Mouse (Mus musculus): Measurements from ENCODE around the gene Fbxo2. TPM values are rescaled to one million over a fixed set of nuclear protein-coding genes. Genes with fewer than 3 reads are reported as not detected.

Fbxo2 gene
- total RNA-seq (2023; ENCODE audit: inconsistent age): not detected in 4 replicates

GRCm38 (mm10) chr4:148160436-148161390, at the start of gene Fbxo2, which contains the start of gene Fbxo44:
TSS of gene Fbxo2 (plus strand) at chr4:148160621.
TSS of gene Fbxo44 (minus strand) at chr4:148160482.

GRCm38 (mm10) chr4:148130133-148130532, 30.3 kb upstream of the Fbxo2 start, which contains the start of gene Mad2l2:
TSS of gene Mad2l2 (plus strand) at chr4:148130384.

GRCm38 (mm10) chr4:148130561-148131413, 29.6 kb upstream of the Fbxo2 start, which contains the start of gene Draxin:
TSS of gene Draxin (minus strand) at chr4:148130698.

GRCm38 (mm10) chr4:148151267-148152168, 8.9 kb upstream of the Fbxo2 start, which contains the start of gene Fbxo6:
TSS of gene Fbxo6 (minus strand) at chr4:148152140.

Other genes starting within 250 kb of the Fbxo2 start
- gene Plod1, start 223.9 kb upstream of the Fbxo2 start, total RNA-seq (2023; ENCODE audit: inconsistent age): 5.7 to 8.3 TPM (median 6.9 TPM) in 4 replicates
- 62.9 to 69.5 TPM (median 66.9 TPM) in 4 replicates for gene 2510039O18Rik, start 219.7 kb upstream of the Fbxo2 start, total RNA-seq (2023; ENCODE audit: inconsistent age)
- gene Nppb, start 174.8 kb upstream of the Fbxo2 start, total RNA-seq (2023; ENCODE audit: inconsistent age): not detected in 4 replicates
- not detected in 4 replicates for gene Nppa, start 159.9 kb upstream of the Fbxo2 start, total RNA-seq (2023; ENCODE audit: inconsistent age)
- gene Clcn6, start 121.8 kb upstream of the Fbxo2 start, total RNA-seq (2023; ENCODE audit: inconsistent age): 37.7 to 48.9 TPM (median 41.3 TPM) in 4 replicates
- 14.1 to 18.0 TPM (median 15.4 TPM) in 4 replicates for gene Mthfr, start 121.5 kb upstream of the Fbxo2 start, total RNA-seq (2023; ENCODE audit: inconsistent age)
- 10.7 to 19.8 TPM (median 15.4 TPM) in 4 replicates for gene Agtrap, start 72.6 kb upstream of the Fbxo2 start, total RNA-seq (2023; ENCODE audit: inconsistent age)
- gene Mad2l2, start 30.2 kb upstream of the Fbxo2 start, total RNA-seq (2023; ENCODE audit: inconsistent age): 21.2 to 32.6 TPM (median 27.7 TPM) in 4 replicates
- not detected in 4 replicates for gene Draxin, start 29.9 kb upstream of the Fbxo2 start, total RNA-seq (2023; ENCODE audit: inconsistent age)
- 14.8 to 17.0 TPM (median 15.4 TPM) in 4 replicates for gene Fbxo6, start 8.5 kb upstream of the Fbxo2 start, total RNA-seq (2023; ENCODE audit: inconsistent age)
- gene Fbxo44, start 139 bp upstream of the Fbxo2 start, total RNA-seq (2023; ENCODE audit: inconsistent age): 6.9 to 9.2 TPM (median 8.4 TPM) in 4 replicates
- gene Disp3, start 127.3 kb downstream of the Fbxo2 start, total RNA-seq (2023; ENCODE audit: inconsistent age): not detected in 4 replicates

All from B cell, adult (primary cell).